Mouse (Mus musculus): ENCODE results near the gene Cysltr1.

- TF ChIP-seq MYOD1 (IDR thresholded peaks at IDR 0.05; ENCODE audit: control insufficient read depth, insufficient read length, low read depth): no peak
- TF ChIP-seq CTCF (IDR thresholded peaks at IDR 0.05; ENCODE audit: control insufficient read depth, insufficient read depth, insufficient read length): no peak
- TF ChIP-seq MAX (IDR thresholded peaks at IDR 0.05): no peak
- TF ChIP-seq USF1 (IDR thresholded peaks at IDR 0.05; ENCODE audit: low read depth): no peak
- no peak for TF ChIP-seq CEBPB (IDR thresholded peaks at IDR 0.05; ENCODE audit: low read depth)
- no peak for TF ChIP-seq FOSL1 (IDR thresholded peaks at IDR 0.05; ENCODE audit: insufficient read depth, low read length, poor library complexity, severe bottlenecking)
Observed at GRCm38 (mm10) chrX:106578966-106579365, 24.5 kb downstream of the Cysltr1 start.

Data from C2C12 (cell line).